Mouse (Mus musculus): ENCODE data around the gene Sox10. TPM values are rescaled to one million over a fixed set of nuclear protein-coding genes. Genes with fewer than 3 reads are reported as not detected.

The Sox10 gene
- total RNA-seq, 1 experiment from 2014 or later = 2.1 TPM

GRCm38 (mm10) chr15:79155572-79155971 is 9.5 kb downstream of the Sox10 start:
- no peak for DNase-seq

GRCm38 (mm10) chr15:79152709-79153108 is 12.3 kb downstream of the Sox10 start:
- no peak for DNase-seq

GRCm38 (mm10) chr15:79151881-79152280 is 13.2 kb downstream of the Sox10 start:
- DNase-seq = no peak

GRCm38 (mm10) chr15:79148533-79148932 is 16.5 kb downstream of the Sox10 start:
- DNase-seq = peak; percentile 88

GRCm38 (mm10) chr15:79145522-79145921 is 19.5 kb downstream of the Sox10 start:
- DNase-seq = no peak

- DNase-seq = no peak
Measured at GRCm38 (mm10) chr15:79144021-79144420, 21.0 kb downstream of the Sox10 start.

- DNase-seq = no peak
Measured at GRCm38 (mm10) chr15:79143316-79143715, 21.7 kb downstream of the Sox10 start.

- DNase-seq = no peak
Measured at GRCm38 (mm10) chr15:79141566-79141917, 23.5 kb downstream of the Sox10 start.

GRCm38 (mm10) chr15:79140866-79141565 is 24.0 kb downstream of the Sox10 start, which contains the start of the genes Polr2f and 1700088E04Rik:
Gene Polr2f, plus strand, starts transcription at chr15:79141009.
Gene 1700088E04Rik, minus strand, starts transcription at chr15:79141253.
- peak; percentile 96 for DNase-seq

- no peak for DNase-seq
Measured at GRCm38 (mm10) chr15:79139640-79140039, 25.4 kb downstream of the Sox10 start.

GRCm38 (mm10) chr15:79135783-79136575 is 29.1 kb downstream of the Sox10 start:
- no peak for DNase-seq

GRCm38 (mm10) chr15:79135332-79135731 is 29.7 kb downstream of the Sox10 start:
- DNase-seq = no peak

GRCm38 (mm10) chr15:79134496-79135270 is 30.4 kb downstream of the Sox10 start:
- DNase-seq = no peak

- DNase-seq = no peak
Measured at GRCm38 (mm10) chr15:79133191-79133661, 31.8 kb downstream of the Sox10 start.

GRCm38 (mm10) chr15:79131442-79131841 is 33.6 kb downstream of the Sox10 start:
- DNase-seq = peak; percentile 83

- DNase-seq = no peak
Measured at GRCm38 (mm10) chr15:79130782-79131181, 34.3 kb downstream of the Sox10 start.

- no peak for DNase-seq
Measured at GRCm38 (mm10) chr15:79129311-79129710, 35.7 kb downstream of the Sox10 start.

GRCm38 (mm10) chr15:79128208-79128607 is 36.8 kb downstream of the Sox10 start:
- no peak for DNase-seq

GRCm38 (mm10) chr15:79127101-79127500 is 37.9 kb downstream of the Sox10 start:
- DNase-seq = no peak

- peak; percentile 58 for DNase-seq
Measured at GRCm38 (mm10) chr15:79126217-79126932, 38.7 kb downstream of the Sox10 start.

GRCm38 (mm10) chr15:79124331-79124875 is 40.6 kb downstream of the Sox10 start:
- DNase-seq = no peak

GRCm38 (mm10) chr15:79123751-79124150 is 41.3 kb downstream of the Sox10 start:
- no peak for DNase-seq

Data from adrenal gland, postnatal 25 days (tissue).